Mouse (Mus musculus) heart, embryonic 11.5 days (tissue): ENCODE measurements at regions not wholly inside any gene's neighbourhood (a gene's known extent, or its start where the extent isn't known, plus 50 kb on each side); places are given as distances from the start of the nearest gene placed in this dataset.

Experiments
- ATAC-seq: fragments of 200-750 bp; cut with Nextera tagmentation; replicated peaks from 2 replicates; pipeline ENCODE4 v1.8.0; 2017; ENCODE audit warnings: moderate library complexity; ENCODE audit not compliant: insufficient number of reproducible peaks, low FRiP score, low TSS enrichment
- H3K27ac ChIP-seq: fragments of 300-500 bp; sonication (generic); 2 replicates; pipeline ENCODE4 v1.5.1; 2014; ENCODE audit warnings: mild to moderate bottlenecking, low read depth, low read length
- H3K27me3 ChIP-seq: fragments of 300-500 bp; sonication (generic); 2 replicates; pipeline ENCODE4 v1.6.1; 2014; ENCODE audit warnings: mild to moderate bottlenecking, low read length, mixed read lengths; ENCODE audit not compliant: control insufficient read depth, insufficient read depth
- H3K36me3 ChIP-seq: fragments of 300-500 bp; sonication (generic); 2 replicates; pipeline ENCODE4 v1.6.1; 2014; ENCODE audit warnings: mild to moderate bottlenecking, low read length, moderate library complexity, mixed read lengths; ENCODE audit not compliant: control insufficient read depth, insufficient read depth
- H3K4me1 ChIP-seq: fragments of 300-500 bp; sonication (generic); 2 replicates; pipeline ENCODE4 v1.6.1; 2014; ENCODE audit warnings: low read length; ENCODE audit not compliant: control insufficient read depth, insufficient read depth
- H3K4me2 ChIP-seq: fragments of 300-500 bp; sonication (generic); 2 replicates; pipeline ENCODE4 v1.6.1; 2014; ENCODE audit warnings: mild to moderate bottlenecking, moderate library complexity
- H3K4me3 ChIP-seq: fragments of 300-500 bp; sonication (generic); 2 replicates; pipeline ENCODE4 v1.5.1; 2014; ENCODE audit warnings: low read depth, low read length
- H3K9ac ChIP-seq: fragments of 300-500 bp; sonication (generic); 2 replicates; pipeline ENCODE4 v1.6.1; 2014; ENCODE audit warnings: mild to moderate bottlenecking, low read depth, low read length, moderate library complexity
- H3K9me3 ChIP-seq: fragments of 300-500 bp; sonication (generic); replicated peaks from 2 replicates; pipeline ENCODE4 v1.6.1; 2016; ENCODE audit warnings: low read length; ENCODE audit not compliant: control insufficient read depth
- WGBS: fragments of 180-500 bp; shearing (Covaris S2); extraction: QIAGEN DNeasy Blood & Tissue Kit; methylation state at CpG from one replicate; pipeline ENCODE4 v1.1.7; 2014; ENCODE audit not compliant: insufficient replicate concordance; 5-methylcytosine and 5-hydroxymethylcytosine counted together

- H3K4me2 ChIP-seq: no peak overlapping the region
These were observed 70.3 kb downstream of the Matn1 start for GRCm38 (mm10) chr4:131014301-131015081.

GRCm38 (mm10) chr4:131015156-131015555 lies 71.0 kb downstream of the Matn1 start:
- ATAC-seq: no peak
- WGBS: 67% methylated on average over 2 of the region's 2 CpGs
- H3K36me3 ChIP-seq: no peaks in the 10 kb centered on the region
- H3K4me3 ChIP-seq: no peak overlapping the region
- no peak overlapping the region for H3K9ac ChIP-seq
- peaks cover 3% of the 10 kb centered on the region; the same call in 1 of the 2 replicates for H3K27me3 ChIP-seq
- no peaks in the 10 kb centered on the region for H3K9me3 ChIP-seq
- H3K27ac ChIP-seq: no peak overlapping the region
- no peaks in the 10 kb centered on the region for H3K4me1 ChIP-seq
- no peak overlapping the region for H3K4me2 ChIP-seq

More at GRCm38 (mm10) chr4:131014301-131015081, 70.3 kb downstream of the Matn1 start:
- Histone ChIP-seq H3K4me1 (no peaks in the 10 kb centered on the region), H3K27ac (no peak overlapping the region), H3K36me3 (no peaks in the 10 kb centered on the region), H3K9ac (no peak overlapping the region), H3K4me3 (no peak overlapping the region), H3K27me3 (peaks cover 3% of the 10 kb centered on the region; the same call in 1 of the 2 replicates), H3K9me3 (no peaks in the 10 kb centered on the region)
- ATAC-seq: no peak
- 71% methylated on average over 15 of the region's 15 CpGs for WGBS

GRCm38 (mm10) chr4:131023601-131024000 lies 79.4 kb downstream of the Matn1 start:
- Histone ChIP-seq H3K4me3 (no peak overlapping the region), H3K27ac (no peak overlapping the region), H3K4me2 (no peak overlapping the region), H3K4me1 (no peaks in the 10 kb centered on the region), H3K9ac (no peak overlapping the region), H3K27me3 (no peaks in the 10 kb centered on the region), H3K9me3 (no peaks in the 10 kb centered on the region), H3K36me3 (no peaks in the 10 kb centered on the region)
- ATAC-seq: no peak
- 50% methylated on average over 6 of the region's 6 CpGs for WGBS

- H3K9me3 ChIP-seq: no peaks in the 10 kb centered on the region
- WGBS: 85% methylated on average over 11 of the region's 11 CpGs
- H3K27ac ChIP-seq: no peak overlapping the region
- no peaks in the 10 kb centered on the region for H3K4me1 ChIP-seq
- ATAC-seq: no peak
- no peak overlapping the region for H3K4me2 ChIP-seq
- no peak overlapping the region for H3K9ac ChIP-seq
- no peaks in the 10 kb centered on the region for H3K36me3 ChIP-seq
- H3K27me3 ChIP-seq: no peaks in the 10 kb centered on the region; the same call in 1 of the 2 replicates
- H3K4me3 ChIP-seq: no peak overlapping the region
These were observed 92.1 kb downstream of the Matn1 start for GRCm38 (mm10) chr4:131036292-131036691.

GRCm38 (mm10) chr4:131037179-131037578 lies 93.0 kb downstream of the Matn1 start:
- WGBS: 12% methylated on average over 6 of the region's 6 CpGs
- ATAC-seq: no peak
- H3K4me3 ChIP-seq: no peak overlapping the region
- no peak overlapping the region for H3K27ac ChIP-seq
- no peaks in the 10 kb centered on the region for H3K9me3 ChIP-seq
- no peak overlapping the region for H3K4me2 ChIP-seq
- H3K9ac ChIP-seq: no peak overlapping the region
- H3K27me3 ChIP-seq: no peaks in the 10 kb centered on the region
- H3K36me3 ChIP-seq: no peaks in the 10 kb centered on the region
- H3K4me1 ChIP-seq: no peaks in the 10 kb centered on the region

DNA sequence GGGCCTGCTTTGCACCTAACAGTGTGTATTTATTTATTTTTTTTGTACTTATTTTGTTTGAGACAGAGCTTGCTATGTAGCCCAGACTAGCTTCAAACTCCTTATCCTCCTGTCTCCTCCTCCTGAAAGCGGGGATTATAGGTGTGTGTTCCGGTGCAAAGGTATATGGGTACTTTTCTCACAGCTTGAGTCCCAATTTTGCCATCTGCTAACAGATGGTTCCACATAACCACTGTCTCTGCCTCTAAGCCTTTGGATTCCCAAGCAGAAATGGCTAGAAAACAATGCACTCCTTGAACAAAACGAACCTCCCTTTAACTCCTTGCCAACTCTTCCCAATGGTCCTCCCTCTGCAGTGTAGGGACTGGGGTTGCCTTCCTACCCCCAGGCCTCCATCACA lies 95.5 kb downstream of the Matn1 start:
- Histone ChIP-seq H3K27me3 (no peaks in the 10 kb centered on the region), H3K36me3 (no peaks in the 10 kb centered on the region), H3K4me1 (no peaks in the 10 kb centered on the region), H3K9me3 (no peaks in the 10 kb centered on the region), H3K27ac (no peak overlapping the region), H3K4me2 (no peak overlapping the region), H3K4me3 (no peak overlapping the region), H3K9ac (no peak overlapping the region)
- WGBS: 67% methylated on average over 3 of the region's 3 CpGs
- no peak for ATAC-seq

DNA sequence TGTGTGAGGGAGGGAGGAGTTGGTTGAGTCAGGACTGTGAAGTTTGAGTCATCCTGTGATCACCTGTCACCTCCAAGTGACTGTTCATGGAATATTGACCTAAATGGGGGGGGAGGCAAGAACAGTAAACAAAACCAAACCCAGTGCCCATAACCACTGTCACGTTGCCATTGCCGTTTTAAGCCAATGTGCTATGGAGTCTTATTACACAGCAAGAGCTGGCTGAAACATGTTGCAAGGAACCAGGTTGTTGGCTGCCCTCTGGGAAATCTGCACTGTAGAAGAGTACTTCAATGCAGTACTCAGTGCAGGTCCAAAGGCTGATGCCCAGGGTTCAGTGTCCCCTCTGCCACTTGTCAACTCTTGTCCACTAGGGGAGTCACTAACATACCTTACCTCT lies 97.0 kb downstream of the Matn1 start:
- no peaks in the 10 kb centered on the region for H3K9me3 ChIP-seq

DNA sequence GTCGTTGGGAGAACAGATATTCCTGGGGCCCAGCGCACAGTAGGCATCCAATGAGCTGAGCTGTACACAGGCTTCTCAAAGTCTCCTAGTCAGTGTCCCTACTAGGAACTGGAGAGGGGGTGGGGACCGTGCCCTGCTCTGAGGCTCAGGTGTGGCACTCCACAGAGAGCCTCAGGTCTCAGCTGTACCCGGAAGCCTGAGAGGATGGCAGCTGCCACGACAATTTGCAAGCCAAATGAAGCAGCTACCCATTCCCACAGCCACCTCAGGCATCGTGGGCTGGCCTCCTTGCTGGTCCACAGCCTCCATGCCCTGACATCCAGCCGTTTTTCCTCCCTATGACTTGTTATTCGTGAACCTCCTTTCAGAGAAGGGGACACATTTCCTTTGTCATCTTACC lies 101.9 kb downstream of the Matn1 start:
- H3K9ac ChIP-seq: no peak overlapping the region
- no peak overlapping the region for H3K4me2 ChIP-seq
- 48% methylated on average over 8 of the region's 8 CpGs for WGBS
- no peak overlapping the region for H3K4me3 ChIP-seq
- H3K27ac ChIP-seq: no peak overlapping the region
- ATAC-seq: no peak
- H3K4me1 ChIP-seq: 0 out of 2 replicates have a peak, but pooled peaks cover 5% of the 10 kb centered on the region
- no peaks in the 10 kb centered on the region for H3K36me3 ChIP-seq
- H3K9me3 ChIP-seq: no peaks in the 10 kb centered on the region
- H3K27me3 ChIP-seq: no peaks in the 10 kb centered on the region

More for the DNA sequence above, 97.0 kb downstream of the Matn1 start:
- ATAC-seq: no peak
- Histone ChIP-seq H3K27ac (no peak overlapping the region), H3K4me1 (no peaks in the 10 kb centered on the region), H3K4me3 (no peak overlapping the region), H3K9ac (no peak overlapping the region), H3K36me3 (no peaks in the 10 kb centered on the region), H3K27me3 (no peaks in the 10 kb centered on the region), H3K4me2 (no peak overlapping the region)
- WGBS: 84% methylated on average over 2 of the region's 2 CpGs
